Mouse (Mus musculus) c-Kit-positive CD71-positive TER-119-positive erythroid progenitor cells, embryonic 14.5 days (primary cell): ENCODE measurements around the gene Usp44.
"Not testable (repeated sequence)": the region's sequence is repeated elsewhere in the genome, so short reads cannot be mapped to it uniquely, and the experiment has no call there.

ENCODE experiments used
- DNase-seq: peaks from one replicate; pipeline ENCODE4 v3.0.0-alpha.2; 2013; ENCODE audit warnings: low spot score

The Usp44 gene

GRCm38 (mm10) chr10:93830931-93831729 is at the start of gene Usp44:
Gene Usp44 (plus strand): TSS chr10:93831555.
- DNase-seq = no peak

- no peak for DNase-seq
Observed at GRCm38 (mm10) chr10:93783216-93784013, 47.9 kb upstream of the Usp44 start.

GRCm38 (mm10) chr10:93799711-93800362 is 31.5 kb upstream of the Usp44 start:
- no peak for DNase-seq

GRCm38 (mm10) chr10:93800363-93800722 is 31.0 kb upstream of the Usp44 start:
- DNase-seq = no peak

GRCm38 (mm10) chr10:93800895-93801294 is 30.5 kb upstream of the Usp44 start:
- DNase-seq = no peak

GRCm38 (mm10) chr10:93803199-93803598 is 28.2 kb upstream of the Usp44 start:
- DNase-seq = no peak

GRCm38 (mm10) chr10:93809438-93809837 is 21.9 kb upstream of the Usp44 start:
- DNase-seq = not testable (repeated sequence)

- DNase-seq = no peak
Observed at GRCm38 (mm10) chr10:93810590-93811185, 20.7 kb upstream of the Usp44 start.

GRCm38 (mm10) chr10:93812098-93812497 is 19.3 kb upstream of the Usp44 start:
- DNase-seq = no peak

- DNase-seq = no peak
Observed at GRCm38 (mm10) chr10:93812774-93813415, 18.5 kb upstream of the Usp44 start.

- no peak for DNase-seq
Observed at GRCm38 (mm10) chr10:93813755-93814154, 17.6 kb upstream of the Usp44 start.

GRCm38 (mm10) chr10:93818661-93819060 is 12.7 kb upstream of the Usp44 start:
- DNase-seq = peak; percentile 73

GRCm38 (mm10) chr10:93829898-93830831 is 1.2 kb upstream of the Usp44 start:
- DNase-seq = no peak

GRCm38 (mm10) chr10:93831730-93832574 is 597 bp downstream of the Usp44 start:
- no peak for DNase-seq

GRCm38 (mm10) chr10:93832811-93833210 is 1.5 kb downstream of the Usp44 start:
- DNase-seq = no peak

- DNase-seq = no peak
Observed at GRCm38 (mm10) chr10:93833370-93833698, 2.0 kb downstream of the Usp44 start.

- DNase-seq = peak; percentile 50
Observed at GRCm38 (mm10) chr10:93833699-93834393, 2.5 kb downstream of the Usp44 start.

- no peak for DNase-seq
Observed at GRCm38 (mm10) chr10:93834394-93834745, 3.0 kb downstream of the Usp44 start.

GRCm38 (mm10) chr10:93835115-93835514 is 3.8 kb downstream of the Usp44 start:
- not testable (repeated sequence) for DNase-seq
